Mouse (Mus musculus): ENCODE results near the gene Rhbdf1.
A peak's percentile ranks its signal among the peaks of the same experiment; 100 is the strongest.

The Rhbdf1 gene

GRCm38 (mm10) chr11:32238093-32238860, 16.2 kb upstream of the Rhbdf1 start:
- peak; percentile 79 for DNase-seq

DNA sequence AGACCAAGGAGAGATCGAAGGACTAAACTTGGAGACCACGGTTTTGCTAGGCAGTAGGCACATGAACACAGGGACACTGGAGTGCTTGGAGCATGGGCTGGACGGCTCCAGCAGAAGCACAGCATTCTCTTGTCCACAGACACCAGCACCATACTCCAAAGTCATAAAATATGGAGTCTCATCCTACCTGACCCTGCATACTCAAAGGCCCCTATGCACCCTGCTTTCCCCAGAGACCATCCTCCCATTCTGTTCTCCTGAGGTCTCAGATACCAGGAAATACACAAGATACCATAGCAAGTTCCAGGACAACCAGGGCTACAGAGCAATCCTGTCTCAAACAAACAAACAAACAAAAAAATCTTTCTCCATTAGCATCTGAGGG, 15.3 kb upstream of the Rhbdf1 start:
- DNase-seq = no peak

GRCm38 (mm10) chr11:32236712-32237410, 14.8 kb upstream of the Rhbdf1 start:
- peak; percentile 27 for DNase-seq

DNA sequence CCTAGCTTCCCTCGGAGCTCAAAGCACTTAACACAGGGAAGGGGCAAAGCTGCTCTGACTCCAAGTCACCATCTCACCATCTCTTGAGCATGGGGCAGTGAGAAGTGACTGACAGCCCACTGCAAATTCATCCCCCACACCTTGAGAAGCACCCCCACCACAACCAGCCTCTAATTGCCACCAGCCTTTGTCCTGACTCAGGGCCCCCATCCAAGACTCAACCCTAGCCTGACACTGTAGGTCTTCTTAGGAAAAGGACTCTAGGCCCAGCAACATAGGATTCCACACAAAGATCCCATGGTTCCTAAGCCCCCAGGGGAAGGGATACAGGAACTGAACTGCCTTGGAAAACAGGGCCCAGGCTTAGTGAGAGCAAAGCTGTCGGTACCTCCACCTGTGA, 14.0 kb upstream of the Rhbdf1 start:
- DNase-seq = no peak

- no peak for DNase-seq
These were observed 13.5 kb upstream of the Rhbdf1 start for GRCm38 (mm10) chr11:32235646-32236045.

GRCm38 (mm10) chr11:32234816-32235485, 12.9 kb upstream of the Rhbdf1 start:
- DNase-seq = no peak

GRCm38 (mm10) chr11:32233895-32234294, 11.8 kb upstream of the Rhbdf1 start:
- no peak for DNase-seq

DNA sequence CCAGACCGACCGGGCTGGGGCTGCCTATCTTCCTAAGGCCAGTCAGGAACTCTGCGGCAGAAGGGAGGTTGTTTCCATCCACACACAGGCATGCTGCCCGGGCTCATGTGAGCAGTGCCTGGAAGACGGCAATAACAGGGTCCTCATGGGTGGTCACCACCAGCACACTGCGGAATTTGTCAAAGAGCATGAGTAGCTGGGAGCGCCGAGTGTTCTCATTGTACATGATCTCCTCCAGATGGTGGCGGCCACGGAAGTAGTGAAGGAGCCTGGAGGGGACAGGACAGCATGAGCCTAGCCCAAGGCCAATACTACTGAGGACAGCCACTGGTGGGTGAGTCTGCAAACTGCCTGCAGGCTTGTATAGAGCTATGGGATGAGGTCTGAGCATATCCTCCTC, 10.7 kb upstream of the Rhbdf1 start:
- no peak for DNase-seq

DNA sequence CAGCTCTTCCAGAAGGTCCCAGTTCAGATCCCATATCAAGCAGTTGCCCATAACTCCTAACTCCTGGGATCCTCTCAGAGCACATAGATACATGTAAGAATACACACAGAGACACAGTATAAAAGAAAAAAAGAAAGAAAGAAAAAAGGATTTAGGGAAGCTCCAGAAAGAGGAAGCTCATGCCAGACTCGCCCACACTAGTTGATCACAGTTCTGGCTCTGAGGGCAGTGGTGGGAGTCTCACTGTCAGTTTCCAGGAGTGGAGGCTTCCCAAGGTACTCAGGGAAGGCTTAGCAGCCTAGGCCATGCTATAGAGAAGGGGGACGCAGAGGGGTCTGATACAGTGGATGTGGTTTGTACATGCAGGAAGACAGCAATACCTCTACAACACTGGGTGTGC, 9.0 kb upstream of the Rhbdf1 start:
- no peak for DNase-seq

DNA sequence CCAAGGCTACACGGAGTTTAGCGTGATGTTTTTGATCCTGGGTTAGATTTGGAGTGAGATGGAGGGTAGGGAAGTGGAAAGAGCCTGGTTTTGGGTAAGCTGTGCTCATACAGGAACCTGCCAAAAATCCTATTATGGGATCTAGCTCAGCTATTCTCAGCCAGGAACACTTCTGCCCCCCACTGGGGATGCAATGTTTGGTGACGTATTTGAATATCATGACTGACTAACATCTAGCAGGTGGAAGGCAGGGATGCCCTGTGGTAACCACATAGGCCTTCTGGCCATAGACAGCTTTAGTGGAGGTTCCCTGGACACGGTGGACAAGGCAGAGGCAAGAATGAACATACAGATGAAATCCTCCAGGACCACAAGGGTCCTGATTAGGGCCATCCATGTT, 8.1 kb upstream of the Rhbdf1 start:
- no peak for DNase-seq

- DNase-seq = no peak
These were observed 6.3 kb upstream of the Rhbdf1 start for GRCm38 (mm10) chr11:32228292-32228845.

DNA sequence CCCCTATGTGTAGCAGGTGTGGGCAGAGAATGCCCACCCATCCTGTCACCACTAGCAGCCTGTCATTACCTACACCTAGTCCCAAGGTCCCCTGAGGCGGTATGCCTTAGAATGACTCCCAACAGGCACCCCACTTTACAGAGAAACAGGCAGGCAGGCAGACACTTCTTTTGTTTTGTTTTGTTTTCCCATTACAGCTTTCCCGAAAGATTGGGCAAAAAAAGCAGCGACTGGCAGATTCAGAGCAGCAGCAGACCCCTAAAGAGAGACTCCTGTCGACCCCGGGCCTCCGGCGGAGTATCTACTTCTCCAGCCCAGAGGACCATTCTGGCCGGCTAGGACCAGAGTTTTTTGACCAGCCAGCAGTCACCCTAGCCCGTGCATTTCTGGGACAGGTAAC, 5.5 kb upstream of the Rhbdf1 start:
- no peak for DNase-seq

- no peak for DNase-seq
These were observed 4.9 kb upstream of the Rhbdf1 start for GRCm38 (mm10) chr11:32227041-32227440.

- peak; percentile 91 for DNase-seq
These were observed 4.2 kb upstream of the Rhbdf1 start, which contains the start of gene Mpg for GRCm38 (mm10) chr11:32226124-32226871. TSS of gene Mpg (plus strand) at chr11:32226505.

DNA sequence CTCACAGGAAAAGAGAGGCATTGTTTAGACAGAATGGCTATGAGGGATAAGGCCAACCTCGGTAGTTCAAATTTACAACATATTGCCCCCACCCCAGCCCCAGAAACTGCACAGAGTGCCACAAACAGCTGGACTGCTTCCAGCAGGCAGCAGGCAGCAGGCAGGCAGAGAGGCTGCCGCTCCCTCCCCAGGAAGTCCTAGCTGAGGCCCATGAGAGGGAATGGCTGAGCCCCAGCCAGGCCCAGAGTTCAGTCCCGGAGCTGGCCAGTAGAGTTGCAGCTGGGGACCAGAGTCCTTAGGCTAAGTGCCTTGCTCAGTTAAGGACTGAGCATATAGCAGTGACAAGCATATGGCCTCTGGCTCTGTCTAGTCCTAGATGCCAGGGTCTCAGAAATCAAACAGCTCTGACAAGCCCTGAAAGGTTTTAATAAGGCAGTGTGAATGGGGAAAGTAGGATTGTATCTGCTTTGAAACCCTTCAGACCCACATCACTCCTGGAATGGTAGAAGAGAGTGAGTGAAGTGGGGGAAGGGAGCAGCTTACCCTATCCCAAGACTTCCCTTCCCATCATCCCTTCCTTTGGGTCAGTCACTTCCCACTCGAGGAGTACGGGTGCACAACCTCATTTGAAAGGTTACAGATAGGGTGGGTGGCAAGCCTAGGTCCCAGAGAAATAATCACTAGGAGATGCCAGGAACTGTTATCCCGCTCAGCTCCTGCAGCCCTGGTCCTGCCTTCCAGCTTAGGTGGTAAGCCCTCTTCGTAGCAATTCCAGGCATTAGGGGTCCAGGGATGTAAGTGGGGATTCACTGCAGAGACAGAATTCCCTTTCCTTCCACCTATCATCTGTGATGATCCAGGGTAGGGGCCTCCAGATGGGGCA, 3.4 kb upstream of the Rhbdf1 start:
- peak; percentile 15 for DNase-seq

GRCm38 (mm10) chr11:32224468-32225139, 2.5 kb upstream of the Rhbdf1 start:
- DNase-seq = no peak

DNA sequence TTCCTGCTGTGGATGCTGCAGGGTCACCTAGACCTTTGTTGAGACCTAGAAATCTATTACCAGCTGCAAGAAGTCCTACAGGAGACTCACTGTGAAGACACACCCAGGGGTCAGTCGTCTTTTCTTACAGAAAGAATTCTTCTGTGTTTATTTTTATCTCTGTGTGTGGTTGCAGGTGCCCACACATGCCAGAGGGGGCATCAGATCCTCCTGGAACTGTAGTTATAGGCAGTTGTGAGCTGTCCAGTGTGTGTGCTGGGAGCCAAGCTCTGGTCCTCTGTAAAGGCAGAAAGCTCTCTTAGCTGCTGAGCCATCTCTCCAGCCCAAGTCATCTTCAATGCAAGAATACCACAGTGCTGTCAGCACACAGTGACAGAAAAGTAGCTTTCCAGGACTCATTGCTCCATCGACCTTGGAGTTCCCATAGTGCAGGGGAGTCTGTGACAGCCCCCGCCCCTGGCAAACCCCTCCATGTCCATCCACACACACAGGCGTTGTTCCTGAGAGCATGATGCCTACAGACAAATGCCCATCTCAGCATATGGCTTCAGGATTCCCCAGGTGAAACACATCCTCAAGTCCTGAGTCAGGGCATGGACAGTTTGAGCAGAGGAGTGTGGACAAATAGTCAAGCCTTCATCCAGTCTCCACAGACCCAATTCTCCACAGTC, 1.3 kb upstream of the Rhbdf1 start:
- no peak for DNase-seq

- DNase-seq = peak; percentile 15
These were observed 582 bp upstream of the Rhbdf1 start for GRCm38 (mm10) chr11:32222570-32223194.

GRCm38 (mm10) chr11:32221225-32221950, 712 bp downstream of the Rhbdf1 start:
- peak; percentile 23 for DNase-seq

All from thymus, postnatal 25 days (tissue).